Mouse (Mus musculus): ENCODE data around the gene Slc3a2. TPM values are rescaled to one million over a fixed set of nuclear protein-coding genes. Genes with fewer than 3 reads are reported as not detected.

Gene Slc3a2
- total RNA-seq, 2 experiments from 2014 or later = 149 to 151 TPM

- Histone ChIP-seq H3K4me3 (no peak overlapping the region), H3K27ac (peak overlapping the region; percentile 39; the same call in 1 of the 2 replicates)
- TF ChIP-seq CTCF (conservative IDR thresholded peaks at IDR 0.05) = peak; percentile 34; the same call in 1 of the 2 replicates
- DNase-seq (ENCODE audit: low spot score in 2 of 2) = no peak
These were observed 31.2 kb downstream of the Slc3a2 start for GRCm38 (mm10) chr19:8691871-8692539.

GRCm38 (mm10) chr19:8683627-8684026 is 39.5 kb downstream of the Slc3a2 start:
- peak overlapping the region; percentile 82 for H3K27ac ChIP-seq
- TF ChIP-seq CTCF (conservative IDR thresholded peaks at IDR 0.05) = no peak
- peak in 1 of 2 experiments; percentile 20 for DNase-seq (ENCODE audit: low spot score in 2 of 2)
- no peak overlapping the region for H3K4me3 ChIP-seq

DNA sequence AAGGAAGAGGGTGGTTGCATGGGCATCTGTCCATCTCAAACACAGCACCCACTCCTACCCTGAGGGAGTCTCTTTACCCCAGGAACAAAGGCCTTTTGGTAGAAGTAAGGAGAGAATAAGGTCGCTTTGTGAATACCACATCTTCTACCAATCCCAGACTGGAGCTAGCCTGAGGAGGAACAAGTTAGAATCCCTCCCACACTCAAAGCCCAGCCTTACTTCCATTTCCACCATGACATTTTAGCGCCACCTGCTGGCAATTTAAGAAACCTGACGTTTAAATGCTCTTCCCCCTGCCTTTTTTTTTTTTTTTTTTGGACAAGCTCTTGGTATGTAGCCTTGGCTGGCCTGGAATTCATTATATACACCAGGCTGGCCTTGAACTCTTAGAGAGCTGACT is 40.2 kb downstream of the Slc3a2 start:
- DNase-seq (ENCODE audit: low spot score in 2 of 2) = peak; percentile 81 to 87
- peak; percentile 91 for TF ChIP-seq CTCF (conservative IDR thresholded peaks at IDR 0.05)
- peak overlapping the region; percentile 82 for H3K27ac ChIP-seq
- H3K4me3 ChIP-seq = no peak overlapping the region

DNA sequence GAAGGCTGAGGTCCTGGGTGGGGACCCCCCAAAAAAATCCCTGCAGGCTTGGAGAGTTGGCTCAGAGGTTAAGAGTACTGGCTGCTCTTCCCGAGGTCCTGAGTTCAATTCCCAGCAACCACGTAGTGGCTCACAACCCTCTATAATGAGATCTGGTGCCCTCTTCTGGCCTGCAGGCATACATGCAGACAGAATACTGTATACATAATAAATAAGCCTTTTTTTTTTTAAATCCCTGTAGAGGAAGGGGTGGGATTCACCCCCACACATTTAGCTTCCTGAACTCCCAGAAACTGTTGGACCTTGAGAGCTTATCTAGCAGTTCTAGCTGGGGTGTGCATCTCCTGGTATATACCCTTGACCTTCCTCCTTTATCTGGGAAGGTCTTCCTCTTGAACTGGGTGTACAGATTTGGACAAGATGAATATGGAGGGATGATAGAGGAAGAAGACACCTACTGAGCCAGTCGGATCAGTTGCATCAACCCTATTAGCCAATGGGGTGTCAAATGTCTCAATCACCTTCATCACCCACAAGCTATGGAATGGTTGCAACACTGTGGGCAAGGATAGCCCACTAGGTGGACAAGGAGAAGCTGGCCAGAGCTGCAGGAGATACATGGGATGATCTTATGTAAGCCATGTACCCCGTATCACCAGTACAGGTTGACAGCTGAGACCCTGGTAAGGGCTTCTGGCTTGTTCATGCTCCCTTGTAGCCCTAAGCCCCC is 41.4 kb downstream of the Slc3a2 start:
- TF ChIP-seq CTCF (conservative IDR thresholded peaks at IDR 0.05) = peak; percentile 71
- Histone ChIP-seq H3K4me3 (no peak overlapping the region), H3K27ac (peak overlapping the region; percentile 87)
- DNase-seq (ENCODE audit: low spot score in 2 of 2) = no peak

DNA sequence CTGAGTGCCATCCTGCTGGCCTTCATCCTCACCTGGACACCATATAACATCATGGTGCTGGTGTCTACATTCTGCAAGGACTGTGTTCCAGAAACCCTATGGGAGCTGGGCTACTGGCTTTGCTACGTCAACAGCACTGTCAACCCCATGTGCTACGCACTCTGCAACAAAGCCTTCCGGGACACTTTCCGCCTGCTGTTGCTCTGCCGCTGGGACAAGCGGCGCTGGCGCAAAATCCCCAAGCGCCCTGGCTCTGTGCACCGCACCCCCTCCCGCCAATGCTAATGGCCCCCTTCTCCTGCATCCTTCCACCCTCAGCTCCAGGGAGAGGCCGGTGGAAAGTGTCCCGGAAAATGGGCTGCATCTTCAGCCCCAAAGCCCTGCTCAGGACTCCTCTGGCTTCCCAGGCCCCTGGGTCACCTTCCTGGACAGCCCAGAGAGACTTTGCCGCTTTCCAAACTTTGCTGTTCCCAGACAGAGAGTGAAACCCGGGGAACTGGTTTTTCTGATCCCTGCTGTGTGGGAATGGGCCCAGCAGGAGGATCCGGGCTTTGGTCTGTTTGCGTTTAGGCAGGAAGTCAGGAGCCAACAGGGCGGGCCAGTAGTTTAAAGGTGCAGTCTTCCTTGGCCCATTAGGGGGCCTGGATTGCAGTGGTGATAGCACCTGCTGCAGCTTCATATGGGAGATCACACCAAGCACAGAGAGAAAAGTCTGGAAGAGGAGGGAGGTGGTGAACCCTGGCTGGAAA is 44.0 kb downstream of the Slc3a2 start:
- TF ChIP-seq CTCF (conservative IDR thresholded peaks at IDR 0.05) = peak; percentile 54
- Histone ChIP-seq H3K4me3 (peak overlapping the region; percentile 13; the same call in 1 of the 2 replicates), H3K27ac (peak overlapping the region; percentile 87)
- DNase-seq (ENCODE audit: low spot score in 2 of 2) = no peak

GRCm38 (mm10) chr19:8673336-8674063 is 49.7 kb downstream of the Slc3a2 start:
- 0 out of 2 replicates have a peak overlapping the region, but pooled peaks have one; percentile 18 for H3K27ac ChIP-seq
- no peak for DNase-seq (ENCODE audit: low spot score in 2 of 2)
- no peak for TF ChIP-seq CTCF (conservative IDR thresholded peaks at IDR 0.05)
- H3K4me3 ChIP-seq = peak overlapping the region; percentile 40

- no peak for DNase-seq (ENCODE audit: low spot score in 2 of 2)
- Histone ChIP-seq H3K27ac (0 out of 2 replicates have a peak overlapping the region, but pooled peaks have one; percentile 18), H3K4me3 (peak overlapping the region; percentile 40)
- no peak for TF ChIP-seq CTCF (conservative IDR thresholded peaks at IDR 0.05)
These were observed 50.3 kb downstream of the Slc3a2 start for GRCm38 (mm10) chr19:8672859-8673258.

DNA sequence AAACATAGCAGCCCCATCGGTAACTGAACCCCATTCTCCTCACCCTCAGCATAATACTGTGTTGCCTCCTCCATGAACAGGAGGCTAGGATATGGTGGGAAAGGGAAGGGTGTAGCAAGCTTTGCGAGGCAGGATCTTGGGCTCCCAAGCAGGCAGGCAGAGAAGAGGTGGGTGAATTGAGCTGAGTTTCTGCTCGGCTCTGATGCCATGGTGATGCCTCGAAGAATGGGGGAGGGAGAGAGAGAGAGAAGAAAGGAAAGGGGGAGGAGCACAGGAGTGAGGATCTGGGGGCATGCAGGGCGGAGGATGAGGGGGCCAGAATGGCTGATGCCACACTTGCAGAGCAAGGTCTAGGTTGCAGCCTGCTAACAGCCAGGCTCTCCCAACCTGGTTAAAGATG is 57.4 kb downstream of the Slc3a2 start:
- TF ChIP-seq CTCF (conservative IDR thresholded peaks at IDR 0.05) = no peak
- peak; percentile 60 to 67 for DNase-seq (ENCODE audit: low spot score in 2 of 2)
- Histone ChIP-seq H3K4me3 (peak overlapping the region; percentile 73), H3K27ac (peak overlapping the region; percentile 98)

- TF ChIP-seq CTCF (conservative IDR thresholded peaks at IDR 0.05) = no peak
- DNase-seq (ENCODE audit: low spot score in 2 of 2) = no peak
These were observed 58.3 kb downstream of the Slc3a2 start for GRCm38 (mm10) chr19:8664859-8665258.

DNA sequence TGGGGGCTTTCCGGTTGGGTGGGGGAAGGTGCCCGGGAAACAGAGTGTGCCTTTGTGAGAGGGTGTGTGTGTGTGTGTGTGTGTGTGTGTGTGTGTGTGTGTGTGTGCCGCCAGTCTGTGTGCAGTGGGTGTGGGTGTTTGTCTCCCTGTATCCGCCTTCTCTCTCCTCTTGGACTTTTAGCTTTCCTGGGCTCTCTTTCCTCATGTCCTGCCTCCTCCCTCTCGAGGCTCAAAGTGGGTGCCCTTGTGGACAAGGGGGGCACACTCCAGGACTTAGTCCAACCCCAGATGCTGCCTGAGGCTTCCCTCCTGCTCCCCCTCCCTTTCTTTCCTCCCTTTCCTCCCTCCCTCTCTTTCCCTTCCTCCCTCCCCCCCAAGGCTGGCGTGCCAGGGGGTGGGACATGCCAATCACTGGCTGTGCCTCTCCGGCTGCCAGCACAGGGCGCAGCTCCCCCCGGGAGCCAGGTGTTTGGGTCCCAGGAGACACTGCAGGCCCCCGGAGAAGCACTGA is 59.2 kb downstream of the Slc3a2 start:
- peak; percentile 80 to 88 for DNase-seq (ENCODE audit: low spot score in 2 of 2)
- H3K27ac ChIP-seq = peak overlapping the region; percentile 98
- TF ChIP-seq CTCF (conservative IDR thresholded peaks at IDR 0.05) = no peak
- peak overlapping the region; percentile 73 for H3K4me3 ChIP-seq

More at GRCm38 (mm10) chr19:8664859-8665258, 58.3 kb downstream of the Slc3a2 start:
- H3K27ac ChIP-seq = peak overlapping the region; percentile 98
- peak overlapping the region; percentile 73 for H3K4me3 ChIP-seq

- Histone ChIP-seq H3K27ac (peak within 1 kb of the TSS; percentile 98), H3K4me3 (peak within 1 kb of the TSS; percentile 73)
- TF ChIP-seq CTCF (conservative IDR thresholded peaks at IDR 0.05) = no peak
- DNase-seq (ENCODE audit: low spot score in 2 of 2) = peak; percentile 41 to 51
These were observed 59.8 kb downstream of the Slc3a2 start, which contains the start of gene Chrm1 for GRCm38 (mm10) chr19:8663360-8663839. Chrm1 (plus strand) TSS chr19:8663789.

GRCm38 (mm10) chr19:8662337-8662736 is 60.8 kb downstream of the Slc3a2 start:
- peak; percentile 83 to 88 for DNase-seq (ENCODE audit: low spot score in 2 of 2)
- peak overlapping the region; percentile 48 for H3K4me3 ChIP-seq
- H3K27ac ChIP-seq = peak overlapping the region; percentile 89
- peak; percentile 90 for TF ChIP-seq CTCF (conservative IDR thresholded peaks at IDR 0.05)

Data from layer of hippocampus, adult 2 months (tissue).